Mouse (Mus musculus) megakaryocyte, embryonic 14.5 days (primary cell): ENCODE data around the gene Sp6.

ENCODE experiments used
- FLI1 ChIP-seq: IDR thresholded peaks from 2 replicates; pipeline ENCODE4 v1.6.1; 2012; ENCODE audit warnings: low read length, inconsistent platforms, mixed read lengths
- GATA1 ChIP-seq: IDR thresholded peaks from 3 replicates; pipeline ENCODE4 v1.6.1; 2012; ENCODE audit warnings: mixed read lengths, low read length, inconsistent platforms, borderline replicate concordance

- TF ChIP-seq GATA1 (no peak), FLI1 (no peak)
Measured at GRCm38 (mm10) chr11:97069333-97069732, 56.1 kb downstream of the Sp6 start.
